9 mouse cellular contexts compared by ENCODE assay signal in genomic region chr7:4751971-4752820, GRCm38 (mm10). TPM values are rescaled to one million over a fixed set of nuclear protein-coding genes. Genes with fewer than 3 reads are reported as not detected.
DNase-seq lines count a peak whose midpoint lies in the region; ATAC-seq lines count a peak whose summit lies in the region.
"Had no signal": no experiment of that assay in that cellular context is flagged by ENCODE, and none has a peak within 500 bp of the region (broad histone marks: within the 10 kb centered on the region; RNA-seq: fewer than 3 reads in every experiment).

No protein-coding gene starts in this region.

- no peaks in the 10 kb centered on the region for H3K9me3 ChIP-seq in stomach, embryonic 15.5 days

- peak; percentile 93 for DNase-seq in heart, adult 11 months
- no peak for DNase-seq in heart, adult 8-10 months (ENCODE audit: low spot score)
- DNase-seq in heart, postnatal 10 days = peak; percentile 25 to 41
- DNase-seq in kidney, postnatal 4 days = peak; percentile 83 to 87
- DNase-seq in layer of hippocampus, postnatal 25 days (ENCODE audit: extremely low spot score in 1 of 2, low spot score in 1 of 2) = no peak

- H3K36me3 ChIP-seq in stomach, embryonic 15.5 days = 0 out of 2 replicates have a peak, but pooled peaks cover under 1% of the 10 kb centered on the region

- intact Hi-C loops in heart, postnatal 10 days (cut with DNase I) = no loop called here

- peak overlapping the region; percentile 76 for H3K4me2 ChIP-seq in stomach, embryonic 15.5 days

- peak overlapping the region; percentile 81 for H3K27ac ChIP-seq in stomach, embryonic 15.5 days

- H3K4me1 ChIP-seq in stomach, embryonic 15.5 days = peaks cover 18% of the 10 kb centered on the region

- peak overlapping the region; percentile 27; the same call in 1 of the 2 replicates for H3K9ac ChIP-seq in stomach, embryonic 15.5 days

- H3K27me3 ChIP-seq in stomach, embryonic 15.5 days (replicated peaks) = no peaks in the 10 kb centered on the region
- H3K27me3 ChIP-seq: Patski had no signal

- peak overlapping the region; percentile 52 for H3K4me3 ChIP-seq in stomach, embryonic 15.5 days (replicated peaks)

- peak; percentile 47 for ATAC-seq in common myeloid progenitor, adult 5-6 weeks (replicated peaks; ENCODE audit: low read depth, poor library complexity, severe bottlenecking)
- peak; percentile 56 for ATAC-seq in megakaryocyte-erythroid progenitor cell, adult 5-6 weeks (replicated peaks; ENCODE audit: low FRiP score, low TSS enrichment, poor library complexity, severe bottlenecking)
- peak; percentile 76 for ATAC-seq in stomach, embryonic 15.5 days (ENCODE audit: insufficient read depth, low FRiP score, low read depth)
- ATAC-seq: Patski had no signal

- 2% methylated on average over 30 of the region's 30 CpGs for WGBS in stomach, embryonic 15.5 days

RNA-seq across cellular contexts. Expression of gene Cox6b2, which starts 0.7 kb away (rescaled TPM):
- 1 to 10 TPM; 1.8 to 3.8 (median 2.8) TPM for total RNA-seq in heart, adult 8-10 months (2022)
- 63.5 and 74.7 TPM in 2 replicates for total RNA-seq in common myeloid progenitor, adult 5-6 weeks (2017)
- total RNA-seq in heart, postnatal 10 days (2021) = 10 to 100 TPM in 1 of 2 experiments, 1 to 10 TPM in 1; 7.4 to 10.9 TPM
- total RNA-seq in megakaryocyte-erythroid progenitor cell, adult 5-6 weeks (2014; fragmentation: Nextera tagmentation) = 279 and 377 TPM in 2 replicates
- total RNA-seq in megakaryocyte-erythroid progenitor cell, adult 5-6 weeks (2017) = 151 and 283 TPM in 2 replicates
- polyA plus RNA-seq in stomach, embryonic 15.5 days (2015; fragmentation: Nextera tagmentation; extraction: Ambion mirVana) = 66.3 and 70.7 TPM in 2 replicates
- 1 to 10 TPM; 5.2 to 6.1 TPM for total RNA-seq in layer of hippocampus, postnatal 25 days (2021)
- polyA plus RNA-seq: Patski had no signal

RNA-seq across cellular contexts. Expression of gene Kmt5c, which starts 12.3 kb away (rescaled TPM):
- 10 to 100 TPM in 2 of 4 experiments, 1 to 10 TPM in 2; 7.5 to 10.8 (median 9.7) TPM for total RNA-seq in heart, adult 8-10 months (2022)
- 33.0 and 37.9 TPM in 2 replicates for total RNA-seq in common myeloid progenitor, adult 5-6 weeks (2017)
- 10 to 100 TPM; 32.1 to 37.1 TPM for total RNA-seq in heart, postnatal 10 days (2021)
- total RNA-seq in megakaryocyte-erythroid progenitor cell, adult 5-6 weeks (2014; fragmentation: Nextera tagmentation) = 75.8 and 96.3 TPM in 2 replicates
- total RNA-seq in megakaryocyte-erythroid progenitor cell, adult 5-6 weeks (2017) = 25.6 and 52.4 TPM in 2 replicates
- 57.2 and 61.4 TPM in 2 replicates for polyA plus RNA-seq in stomach, embryonic 15.5 days (2015; fragmentation: Nextera tagmentation; extraction: Ambion mirVana)
- total RNA-seq in layer of hippocampus, postnatal 25 days (2021) = 10 to 100 TPM; 23.5 to 34.3 TPM

RNA-seq across cellular contexts. Expression of gene Fam71e2, which starts 18.9 kb away (rescaled TPM):
- not detected for total RNA-seq in heart, adult 8-10 months (2022)
- not detected in 2 replicates for total RNA-seq in common myeloid progenitor, adult 5-6 weeks (2017)
- not detected for total RNA-seq in heart, postnatal 10 days (2021)
- not detected in 2 replicates for total RNA-seq in megakaryocyte-erythroid progenitor cell, adult 5-6 weeks (2014; fragmentation: Nextera tagmentation)
- total RNA-seq in megakaryocyte-erythroid progenitor cell, adult 5-6 weeks (2017) = not detected in 2 replicates
- not detected in 2 replicates for polyA plus RNA-seq in stomach, embryonic 15.5 days (2015; fragmentation: Nextera tagmentation; extraction: Ambion mirVana)
- not detected for total RNA-seq in layer of hippocampus, postnatal 25 days (2021)
- polyA plus RNA-seq: Patski had no signal

RNA-seq across cellular contexts. Expression of gene Tmem150b, which starts 27.1 kb away (rescaled TPM):
- under 1 TPM in 3 of 4 experiments, not detected in 1; 0.12 to 0.24 (median 0.17) TPM for total RNA-seq in heart, adult 8-10 months (2022)
- 6.6 and 8.3 TPM in 2 replicates for total RNA-seq in common myeloid progenitor, adult 5-6 weeks (2017)
- under 1 TPM in 1 of 2 experiments, not detected in 1; 0.20 TPM for total RNA-seq in heart, postnatal 10 days (2021)
- total RNA-seq in megakaryocyte-erythroid progenitor cell, adult 5-6 weeks (2014; fragmentation: Nextera tagmentation) = not detected in 2 replicates
- total RNA-seq in megakaryocyte-erythroid progenitor cell, adult 5-6 weeks (2017) = 0.33 and 1.1 TPM in 2 replicates
- polyA plus RNA-seq in stomach, embryonic 15.5 days (2015; fragmentation: Nextera tagmentation; extraction: Ambion mirVana) = 0.85 and 0.88 TPM in 2 replicates
- total RNA-seq in layer of hippocampus, postnatal 25 days (2021) = not detected

RNA-seq across cellular contexts. Expression of gene Il11, which starts 30.5 kb away (rescaled TPM):
- total RNA-seq in heart, adult 8-10 months (2022) = under 1 TPM in 1 of 4 experiments, not detected in 3; 0.19 TPM
- 0.59 TPM in 1 of 2 replicates, not detected in the other for total RNA-seq in common myeloid progenitor, adult 5-6 weeks (2017)
- not detected for total RNA-seq in heart, postnatal 10 days (2021)
- not detected in 2 replicates for total RNA-seq in megakaryocyte-erythroid progenitor cell, adult 5-6 weeks (2014; fragmentation: Nextera tagmentation)
- total RNA-seq in megakaryocyte-erythroid progenitor cell, adult 5-6 weeks (2017) = 0.15 TPM in 1 of 2 replicates, not detected in the other
- polyA plus RNA-seq in stomach, embryonic 15.5 days (2015; fragmentation: Nextera tagmentation; extraction: Ambion mirVana) = 0.13 and 0.22 TPM in 2 replicates
- total RNA-seq in layer of hippocampus, postnatal 25 days (2021) = under 1 TPM; 0.27 to 0.49 TPM

Comparison
In these comparisons a context has a peak if more than half of its experiments do, and no peak if none do; other contexts are left out.
1. DNase-seq: peak in heart, adult 11 months (single experiment), heart, postnatal 10 days (2 of 2) and kidney, postnatal 4 days (2 of 2); none in heart, adult 8-10 months (single experiment) and layer of hippocampus, postnatal 25 days (0 of 2).
2. Peak in every context shown above with its lines, with median percentiles within 50 percentile points of each other: ATAC-seq.